Comparison of ENCODE assay signal across 9 mouse cellular contexts in genomic region chr11:98345253-98345652, GRCm38 (mm10). TPM values are rescaled to one million over a fixed set of nuclear protein-coding genes. Genes with fewer than 3 reads are reported as not detected.
DNase-seq lines count a peak whose midpoint lies in the region; ATAC-seq and TF ChIP-seq lines count a peak whose summit lies in the region.
"Had no signal": no experiment of that assay in that cellular context is flagged by ENCODE, and none has a peak within 500 bp of the region (broad histone marks: within the 10 kb centered on the region; RNA-seq: fewer than 3 reads in every experiment).

No protein-coding gene starts in this region.

- intact Hi-C loops in gastrocnemius, postnatal 14 days (cut with DNase I; ENCODE audit: low total_unique reads) = loop anchor here (5.0 kb wide), 2 partner anchors 42 to 78 kb away; partner anchors contain the start of gene Pnmt
- intact Hi-C loops in left cerebral cortex, postnatal 4 days (cut with DNase I) = loop anchor here (1.0 kb wide), 1 partner anchor 80 kb away; no protein-coding TSS in a partner anchor

- H3K36me3 ChIP-seq in midbrain, embryonic 10.5 days = no peaks in the 10 kb centered on the region

- TF ChIP-seq POLR2A in cortical plate, adult 2 months (IDR thresholded peaks at IDR 0.05; ENCODE audit: extremely low read depth, insufficient read depth, low read length) = no peak

- H3K4me3 ChIP-seq in cortical plate, adult 2 months (ENCODE audit: insufficient read depth, low read length) = no peak overlapping the region
- peak overlapping the region; percentile 39 for H3K4me3 ChIP-seq in midbrain, embryonic 10.5 days

- H3K27me3 ChIP-seq in midbrain, embryonic 10.5 days (ENCODE audit: low read depth, poor library complexity, severe bottlenecking) = peaks cover 100% of the 10 kb centered on the region

- DNase-seq in CD4-positive, CD25-positive, alpha-beta regulatory T cell, adult 2 months (ENCODE audit: low read depth, low spot score) = peak; percentile 84
- peak; percentile 66 for DNase-seq in gastrocnemius, postnatal 14 days
- peak; percentile 85 for DNase-seq in induced T-regulatory cell, adult 2 months (ENCODE audit: low read depth)
- peak; percentile 85 for DNase-seq in left cerebral cortex, postnatal 4 days
- peak; percentile 82 for DNase-seq in midbrain, embryonic 10.5 days (ENCODE audit: low spot score)
- peak; percentile 72 to 83 for DNase-seq in spleen, postnatal 10 days (ENCODE audit: low spot score in 2 of 2)

- H3K9me3 ChIP-seq in midbrain, embryonic 10.5 days (replicated peaks) = no peaks in the 10 kb centered on the region

- peaks cover 5% of the 10 kb centered on the region for H3K4me1 ChIP-seq in cortical plate, adult 2 months (ENCODE audit: control insufficient read depth, insufficient read depth, low read length)
- H3K4me1 ChIP-seq in midbrain, embryonic 10.5 days = peaks cover 52% of the 10 kb centered on the region

- 2% methylated on average over 14 of the region's 14 CpGs for WGBS in midbrain, embryonic 10.5 days

- TF ChIP-seq CTCF in cortical plate, adult 2 months (IDR thresholded peaks at IDR 0.05; ENCODE audit: extremely low read depth, insufficient read depth, low read length) = peak; percentile 76

- no peak for ATAC-seq in CD4-positive, CD25-positive, alpha-beta regulatory T cell, adult 4 months

- no peak overlapping the region for H3K27ac ChIP-seq in cortical plate, adult 2 months (ENCODE audit: insufficient read depth, low read length)
- no peak overlapping the region for H3K27ac ChIP-seq in midbrain, embryonic 10.5 days (replicated peaks)

RNA-seq across cellular contexts. Expression of gene Ppp1r1b, which starts 3.0 kb away (rescaled TPM):
- polyA plus RNA-seq in CD4-positive, CD25-positive, alpha-beta regulatory T cell, adult 4 months (2017; shearing (Covaris generic)) = not detected
- 127 and 322 TPM in 2 replicates for polyA plus RNA-seq in cortical plate, adult 2 months (2012; rRNA removed)
- total RNA-seq in gastrocnemius, postnatal 14 days (2021) = under 1 TPM; 0.20 to 0.29 TPM
- total RNA-seq in left cerebral cortex, postnatal 4 days (2021) = 10 to 100 TPM; 52.3 to 53.4 TPM
- 1.0 and 1.6 TPM in 2 replicates for polyA plus RNA-seq in midbrain, embryonic 10.5 days (2016; fragmentation: Nextera tagmentation; extraction: Ambion mirVana)
- total RNA-seq: neutrophil, adult 5-6 weeks had no signal

RNA-seq across cellular contexts. Expression of gene Stard3, which starts 12.9 kb away (rescaled TPM):
- 10 to 100 TPM; 41.2 to 63.9 TPM for polyA plus RNA-seq in CD4-positive, CD25-positive, alpha-beta regulatory T cell, adult 4 months (2017; shearing (Covaris generic))
- polyA plus RNA-seq in cortical plate, adult 2 months (2012; rRNA removed) = 63.2 and 70.8 TPM in 2 replicates
- total RNA-seq in gastrocnemius, postnatal 14 days (2021) = 1 to 10 TPM; 7.3 to 9.4 TPM
- 10 to 100 TPM; 21.3 to 26.0 TPM for total RNA-seq in left cerebral cortex, postnatal 4 days (2021)
- 54.5 and 55.6 TPM in 2 replicates for polyA plus RNA-seq in midbrain, embryonic 10.5 days (2016; fragmentation: Nextera tagmentation; extraction: Ambion mirVana)

RNA-seq across cellular contexts. Expression of gene Neurod2, which starts 15.8 kb away (rescaled TPM):
- not detected for polyA plus RNA-seq in CD4-positive, CD25-positive, alpha-beta regulatory T cell, adult 4 months (2017; shearing (Covaris generic))
- polyA plus RNA-seq in cortical plate, adult 2 months (2012; rRNA removed) = 45.0 and 57.2 TPM in 2 replicates
- not detected for total RNA-seq in gastrocnemius, postnatal 14 days (2021)
- 100 to 1,000 TPM; 125 to 133 TPM for total RNA-seq in left cerebral cortex, postnatal 4 days (2021)
- 0.05 and 0.09 TPM in 2 replicates for polyA plus RNA-seq in midbrain, embryonic 10.5 days (2016; fragmentation: Nextera tagmentation; extraction: Ambion mirVana)
- total RNA-seq: neutrophil, adult 5-6 weeks had no signal

RNA-seq across cellular contexts. Expression of gene Tcap, which starts 38.4 kb away (rescaled TPM):
- not detected for polyA plus RNA-seq in CD4-positive, CD25-positive, alpha-beta regulatory T cell, adult 4 months (2017; shearing (Covaris generic))
- polyA plus RNA-seq in cortical plate, adult 2 months (2012; rRNA removed) = 13.6 and 17.7 TPM in 2 replicates
- total RNA-seq in gastrocnemius, postnatal 14 days (2021) = 1,000 to 10,000 TPM in 1 of 2 experiments, 100 to 1,000 TPM in 1; 673 to 1,120 TPM
- under 1 TPM; 0.56 to 0.64 TPM for total RNA-seq in left cerebral cortex, postnatal 4 days (2021)
- polyA plus RNA-seq in midbrain, embryonic 10.5 days (2016; fragmentation: Nextera tagmentation; extraction: Ambion mirVana) = 0.19 TPM in 1 of 2 replicates, not detected in the other
- total RNA-seq: neutrophil, adult 5-6 weeks had no signal

RNA-seq across cellular contexts. Expression of gene Pnmt, which starts 41.0 kb away (rescaled TPM):
- not detected for polyA plus RNA-seq in CD4-positive, CD25-positive, alpha-beta regulatory T cell, adult 4 months (2017; shearing (Covaris generic))
- 0.13 and 0.40 TPM in 2 replicates for polyA plus RNA-seq in cortical plate, adult 2 months (2012; rRNA removed)
- total RNA-seq in gastrocnemius, postnatal 14 days (2021) = under 1 TPM; 0.39 to 0.53 TPM
- 1 to 10 TPM in 1 of 2 experiments, not detected in 1; 1.0 TPM for total RNA-seq in left cerebral cortex, postnatal 4 days (2021)
- polyA plus RNA-seq in midbrain, embryonic 10.5 days (2016; fragmentation: Nextera tagmentation; extraction: Ambion mirVana) = not detected in 2 replicates
- total RNA-seq: neutrophil, adult 5-6 weeks had no signal

Comparison
In these comparisons a context has a peak if more than half of its experiments do, and no peak if none do; other contexts are left out.
1. RNA of gene Ppp1r1b, which starts 3.0 kb away (polyA plus RNA-seq): 127 to 322 TPM in cortical plate, adult 2 months; 1.0 to 1.6 TPM in midbrain, embryonic 10.5 days and not detected in CD4-positive, CD25-positive, alpha-beta regulatory T cell, adult 4 months; every median in the first group is over 10 times any median in the second.
2. RNA of gene Neurod2, which starts 15.8 kb away (polyA plus RNA-seq): 45.0 to 57.2 TPM in cortical plate, adult 2 months; 0.05 to 0.09 TPM in midbrain, embryonic 10.5 days and not detected in CD4-positive, CD25-positive, alpha-beta regulatory T cell, adult 4 months; every median in the first group is over 10 times any median in the second.
3. Peak in every context shown above with its lines, with median percentiles within 50 percentile points of each other: DNase-seq.